Comparison of ENCODE assay signal across 8 mouse cellular contexts in the genomic region with DNA sequence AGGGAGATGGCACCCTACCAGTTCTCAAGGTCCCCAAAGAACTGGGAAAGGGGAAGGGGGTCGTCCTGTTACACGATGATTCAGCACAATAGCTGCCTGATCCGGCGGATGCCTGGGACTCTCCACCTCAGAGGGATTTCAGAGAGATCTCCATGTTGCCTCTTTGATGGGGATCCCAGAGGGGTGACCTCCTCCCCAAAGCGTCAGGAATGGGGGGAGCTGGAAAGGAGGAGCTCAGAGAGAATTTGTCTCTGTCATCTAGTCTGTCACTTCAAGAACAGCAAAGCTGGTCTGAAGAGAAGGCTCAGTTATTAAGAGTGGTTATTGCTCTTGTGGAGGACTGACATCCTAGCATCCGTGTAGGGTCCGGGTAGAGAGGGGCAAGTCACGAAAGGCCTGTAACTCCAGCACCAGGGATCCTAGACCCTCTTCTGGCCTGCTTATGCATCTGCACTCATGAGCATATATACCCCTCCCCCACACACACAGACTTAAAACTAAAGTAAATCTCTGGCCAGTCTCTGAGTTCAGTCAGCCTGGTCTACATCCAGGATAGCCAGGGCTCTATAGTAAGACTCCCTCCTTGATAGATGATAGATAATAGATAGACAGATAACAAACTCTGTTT. TPM values are rescaled to one million over a fixed set of nuclear protein-coding genes. Genes with fewer than 3 reads are reported as not detected.
DNase-seq lines count a peak whose midpoint lies in the region; ATAC-seq and TF ChIP-seq lines count a peak whose summit lies in the region.

No protein-coding gene starts in this region.

- 10% methylated on average over 8 of the region's 8 CpGs for WGBS in lung, embryonic 14.5 days
- WGBS in lung, adult 2 months: 27% methylated on average over 8 of the region's 8 CpGs
- 16% methylated on average over 8 of the region's 8 CpGs for WGBS in embryonic facial prominence, embryonic 14.5 days
- 13% methylated on average over 8 of the region's 8 CpGs for WGBS in limb, embryonic 11.5 days
- 27% methylated on average over 8 of the region's 8 CpGs for WGBS in olfactory bulb, adult 2 months

- TF ChIP-seq POLR2A in lung, adult 2 months (IDR thresholded peaks at IDR 0.05; ENCODE audit: borderline replicate concordance, extremely low read depth, low read depth, low read length): no peak
- no peak for TF ChIP-seq POLR2A in olfactory bulb, adult 2 months (IDR thresholded peaks at IDR 0.05; ENCODE audit: insufficient read depth, low read depth, low read length)

- 0 out of 2 replicates have a peak, but pooled peaks have one; percentile 7 for ATAC-seq in lung, embryonic 14.5 days (ENCODE audit: insufficient read depth)
- 0 out of 2 replicates have a peak, but pooled peaks have one; percentile 7 for ATAC-seq in embryonic facial prominence, embryonic 14.5 days (ENCODE audit: low read depth)
- ATAC-seq in limb, embryonic 11.5 days (ENCODE audit: insufficient number of reproducible peaks, low FRiP score, low TSS enrichment, low read depth): no peak

- H3K4me2 ChIP-seq in lung, embryonic 14.5 days: peak overlapping the region; percentile 97
- H3K4me2 ChIP-seq in embryonic facial prominence, embryonic 14.5 days (ENCODE audit: low read depth, low read length): peak overlapping the region; percentile 73
- H3K4me2 ChIP-seq in limb, embryonic 11.5 days (ENCODE audit: low read depth, severe bottlenecking): peak overlapping the region; percentile 98; the same call in 1 of the 2 replicates

- H3K4me1 ChIP-seq in lung, embryonic 14.5 days (ENCODE audit: insufficient read depth): peaks cover 26% of the 10 kb centered on the region
- peaks cover 3% of the 10 kb centered on the region for H3K4me1 ChIP-seq in lung, adult 2 months (ENCODE audit: control insufficient read depth, insufficient read depth, low read length)
- H3K4me1 ChIP-seq in embryonic facial prominence, embryonic 14.5 days (ENCODE audit: control insufficient read depth, insufficient read depth, low read length): peaks cover 24% of the 10 kb centered on the region
- peaks cover 10% of the 10 kb centered on the region for H3K4me1 ChIP-seq in limb, embryonic 11.5 days (ENCODE audit: control insufficient read depth, insufficient read depth, low read length)
- peaks cover 39% of the 10 kb centered on the region for H3K4me1 ChIP-seq in olfactory bulb, adult 2 months (ENCODE audit: control insufficient read depth, insufficient read depth, low read length)

- H3K9ac ChIP-seq in lung, embryonic 14.5 days: no peak overlapping the region
- peak overlapping the region; percentile 83; the same call in 1 of the 2 replicates for H3K9ac ChIP-seq in embryonic facial prominence, embryonic 14.5 days (ENCODE audit: low read depth, low read length)
- H3K9ac ChIP-seq in limb, embryonic 11.5 days (ENCODE audit: low read length): no peak overlapping the region

- TF ChIP-seq CTCF in lung, embryonic 14.5 days (IDR thresholded peaks at IDR 0.05; ENCODE audit: low read depth): peak; percentile 40
- no peak for TF ChIP-seq CTCF in lung, adult 2 months (IDR thresholded peaks at IDR 0.05; ENCODE audit: insufficient read depth, low read length)
- TF ChIP-seq CTCF in olfactory bulb, adult 2 months (IDR thresholded peaks at IDR 0.05; ENCODE audit: insufficient read depth, low read depth, low read length): no peak

- H3K27ac ChIP-seq in lung, embryonic 14.5 days (ENCODE audit: low read depth): no peak overlapping the region
- H3K27ac ChIP-seq in embryonic facial prominence, embryonic 14.5 days (replicated peaks; ENCODE audit: low read depth, low read length): no peak overlapping the region
- H3K27ac ChIP-seq in limb, embryonic 11.5 days (replicated peaks; ENCODE audit: low read depth, low read length): no peak overlapping the region
- H3K27ac ChIP-seq in olfactory bulb, adult 2 months (ENCODE audit: insufficient read depth, low read depth, low read length): no peak overlapping the region

- no peaks in the 10 kb centered on the region for H3K27me3 ChIP-seq in lung, embryonic 14.5 days (ENCODE audit: insufficient read depth, low read length)
- H3K27me3 ChIP-seq in embryonic facial prominence, embryonic 14.5 days (replicated peaks; ENCODE audit: control insufficient read depth, insufficient read depth, low read length): 0 out of 2 replicates have a peak, but pooled peaks cover 7% of the 10 kb centered on the region
- H3K27me3 ChIP-seq in limb, embryonic 11.5 days (ENCODE audit: control insufficient read depth, insufficient read depth, low read length): no peaks in the 10 kb centered on the region

- DNase-seq in lung, embryonic 14.5 days: peak; percentile 50
- DNase-seq in lung, adult 2 months: no peak
- no peak for DNase-seq in embryonic facial prominence, embryonic 14.5 days (ENCODE audit: low spot score)
- DNase-seq in limb, embryonic 11.5 days (ENCODE audit: low spot score): no peak
- no peak for DNase-seq in spleen, postnatal 14 days (ENCODE audit: low spot score in 2 of 2)
- DNase-seq in B cell, adult 2 months: no peak
- no peak for DNase-seq in cerebellum, postnatal 10 days

- peak overlapping the region; percentile 82; the same call in 1 of the 2 replicates for H3K4me3 ChIP-seq in lung, embryonic 14.5 days (ENCODE audit: low read depth, low read length)
- H3K4me3 ChIP-seq in lung, adult 2 months (replicated peaks; ENCODE audit: extremely low read depth, low read depth, low read length): no peak overlapping the region
- H3K4me3 ChIP-seq in embryonic facial prominence, embryonic 14.5 days (ENCODE audit: low read depth, low read length): peak overlapping the region; percentile 85
- peak overlapping the region; percentile 68; the same call in 1 of the 2 replicates for H3K4me3 ChIP-seq in limb, embryonic 11.5 days (ENCODE audit: low read depth, low read length)
- H3K4me3 ChIP-seq in olfactory bulb, adult 2 months (ENCODE audit: insufficient read depth, low read depth, low read length): peak overlapping the region; percentile 87

- H3K36me3 ChIP-seq in lung, embryonic 14.5 days (ENCODE audit: insufficient read depth): peaks cover 8% of the 10 kb centered on the region
- no peaks in the 10 kb centered on the region for H3K36me3 ChIP-seq in embryonic facial prominence, embryonic 14.5 days (ENCODE audit: control insufficient read depth, insufficient read depth, low read length)
- no peaks in the 10 kb centered on the region for H3K36me3 ChIP-seq in limb, embryonic 11.5 days (ENCODE audit: control insufficient read depth, insufficient read depth, low read length)

- H3K9me3 ChIP-seq in lung, embryonic 14.5 days (ENCODE audit: low read depth, low read length): no peaks in the 10 kb centered on the region
- H3K9me3 ChIP-seq in embryonic facial prominence, embryonic 14.5 days (ENCODE audit: control insufficient read depth, low read length): no peaks in the 10 kb centered on the region
- no peaks in the 10 kb centered on the region for H3K9me3 ChIP-seq in limb, embryonic 11.5 days (ENCODE audit: control insufficient read depth, low read length)

RNA-seq across cellular contexts. Expression of a gene that starts 0.9 kb away (rescaled TPM):
- polyA plus RNA-seq in lung, embryonic 14.5 days (2014; fragmentation: Nextera tagmentation; extraction: Ambion mirVana): 56.5 and 64.6 TPM in 2 replicates
- polyA plus RNA-seq in lung, adult 2 months (2012; rRNA removed): 95.0 and 116 TPM in 2 replicates
- polyA plus RNA-seq in embryonic facial prominence, embryonic 14.5 days (2014; fragmentation: Nextera tagmentation; extraction: Ambion mirVana): 61.6 and 62.1 TPM in 2 replicates
- 17.5 and 19.8 TPM in 2 replicates for polyA plus RNA-seq in limb, embryonic 11.5 days (2014; fragmentation: Nextera tagmentation; extraction: Ambion mirVana)
- polyA plus RNA-seq in olfactory bulb, adult 2 months (2012; ENCODE audit: insufficient read depth, insufficient read length, low replicate concordance, missing spikeins): not detected in 2 replicates

RNA-seq across cellular contexts. Expression of a gene that starts 29.4 kb away (rescaled TPM):
- polyA plus RNA-seq in lung, embryonic 14.5 days (2014; fragmentation: Nextera tagmentation; extraction: Ambion mirVana): not detected in 2 replicates
- 4.7 TPM in 1 of 2 replicates, not detected in the other for polyA plus RNA-seq in lung, adult 2 months (2012; rRNA removed)
- polyA plus RNA-seq in embryonic facial prominence, embryonic 14.5 days (2014; fragmentation: Nextera tagmentation; extraction: Ambion mirVana): not detected in 2 replicates
- not detected in 2 replicates for polyA plus RNA-seq in limb, embryonic 11.5 days (2014; fragmentation: Nextera tagmentation; extraction: Ambion mirVana)
- polyA plus RNA-seq in olfactory bulb, adult 2 months (2012; ENCODE audit: insufficient read depth, insufficient read length, low replicate concordance, missing spikeins): not detected in 2 replicates

RNA-seq across cellular contexts. Expression of a gene that starts 49.6 kb away (rescaled TPM):
- not detected in 2 replicates for polyA plus RNA-seq in lung, embryonic 14.5 days (2014; fragmentation: Nextera tagmentation; extraction: Ambion mirVana)
- 1.5 and 37.8 TPM in 2 replicates for polyA plus RNA-seq in lung, adult 2 months (2012; rRNA removed)
- polyA plus RNA-seq in embryonic facial prominence, embryonic 14.5 days (2014; fragmentation: Nextera tagmentation; extraction: Ambion mirVana): not detected in 2 replicates
- not detected in 2 replicates for polyA plus RNA-seq in limb, embryonic 11.5 days (2014; fragmentation: Nextera tagmentation; extraction: Ambion mirVana)
- polyA plus RNA-seq in olfactory bulb, adult 2 months (2012; ENCODE audit: insufficient read depth, insufficient read length, low replicate concordance, missing spikeins): not detected in 2 replicates
